Mouse (Mus musculus) midbrain, embryonic 13.5 days (tissue): Measurements from ENCODE around the gene Ypel2. TPM values are rescaled to one million over a fixed set of nuclear protein-coding genes. Genes with fewer than 3 reads are reported as not detected.
A peak's percentile ranks its signal among the peaks of the same experiment; 100 is the strongest.

Experiments used
- ATAC-seq: fragments of 200-750 bp; cut with Nextera tagmentation; 2 replicates; pipeline ENCODE4 v1.8.0; 2017; ENCODE audit warnings: mild to moderate bottlenecking, moderate TSS enrichment, moderate library complexity
- H3K27ac ChIP-seq: fragments of 300-500 bp; sonication (generic); 2 replicates; pipeline ENCODE4 v1.5.1; 2015; ENCODE audit warnings: inconsistent platforms, mild to moderate bottlenecking, moderate library complexity
- H3K27me3 ChIP-seq: fragments of 300-500 bp; sonication (generic); 2 replicates; pipeline ENCODE4 v1.6.1; 2015; ENCODE audit warnings: mild to moderate bottlenecking, inconsistent platforms
- H3K36me3 ChIP-seq: fragments of 300-500 bp; sonication (generic); 2 replicates; pipeline ENCODE4 v1.6.1; 2015; ENCODE audit warnings: mild to moderate bottlenecking, inconsistent platforms
- H3K4me1 ChIP-seq: fragments of 300-500 bp; sonication (generic); replicated peaks from 2 replicates; pipeline ENCODE4 v1.6.1; 2015; ENCODE audit warnings: inconsistent platforms
- H3K4me2 ChIP-seq: fragments of 300-500 bp; sonication (generic); replicated peaks from 2 replicates; pipeline ENCODE4 v1.6.1; 2015; ENCODE audit warnings: moderate library complexity, mild to moderate bottlenecking, inconsistent platforms
- H3K4me3 ChIP-seq: fragments of 300-500 bp; sonication (generic); replicated peaks from 2 replicates; pipeline ENCODE4 v1.5.1; 2015; ENCODE audit warnings: mild to moderate bottlenecking, inconsistent platforms
- H3K9ac ChIP-seq: fragments of 300-500 bp; sonication (generic); replicated peaks from 2 replicates; pipeline ENCODE4 v1.6.1; 2015; ENCODE audit warnings: mild to moderate bottlenecking, inconsistent platforms
- H3K9me3 ChIP-seq: fragments of 300-500 bp; sonication (generic); 2 replicates; pipeline ENCODE4 v1.6.1; 2016; ENCODE audit warnings: mild to moderate bottlenecking, inconsistent platforms
- WGBS: fragments of 180-500 bp; shearing (Covaris S2); methylation state at CpG from one replicate; pipeline ENCODE4 v1.1.7; 2015; 5-methylcytosine and 5-hydroxymethylcytosine counted together
- polyA plus RNA-seq: library from polyadenylated mRNA; unstranded; fragments of >200 nt; fragmentation: Nextera tagmentation; extraction: Ambion mirVana; gene quantifications from 2 replicates; pipeline ENCODE4 v1.2.1, GENCODE M21; 2015

The Ypel2 gene
- polyA plus RNA-seq, 1 experiment from 2014 or later: 8.5 TPM

GRCm38 (mm10) chr11:86992461-86992988 is 982 bp downstream of the Ypel2 start:
- H3K4me2 ChIP-seq: peak overlapping the region; percentile 95
- peak overlapping the region; percentile 95 for H3K4me3 ChIP-seq
- H3K27me3 ChIP-seq: no peaks in the 10 kb centered on the region
- H3K9me3 ChIP-seq: no peaks in the 10 kb centered on the region
- peak overlapping the region; percentile 88 for H3K9ac ChIP-seq
- H3K4me1 ChIP-seq: peaks cover 75% of the 10 kb centered on the region
- no peak for ATAC-seq
- 2% methylated on average over 13 of the region's 13 CpGs for WGBS
- H3K36me3 ChIP-seq: no peaks in the 10 kb centered on the region
- peak overlapping the region; percentile 94; the same call in 1 of the 2 replicates for H3K27ac ChIP-seq

GRCm38 (mm10) chr11:86991241-86991640 is 2.3 kb downstream of the Ypel2 start:
- peaks cover 83% of the 10 kb centered on the region for H3K4me1 ChIP-seq
- peak overlapping the region; percentile 95 for H3K4me3 ChIP-seq
- H3K27ac ChIP-seq: no peak overlapping the region
- H3K36me3 ChIP-seq: no peaks in the 10 kb centered on the region
- no peaks in the 10 kb centered on the region for H3K9me3 ChIP-seq
- peak overlapping the region; percentile 95 for H3K4me2 ChIP-seq
- WGBS: 89% methylated on average over 4 of the region's 4 CpGs
- H3K27me3 ChIP-seq: no peaks in the 10 kb centered on the region
- no peak for ATAC-seq
- no peak overlapping the region for H3K9ac ChIP-seq

- H3K27ac ChIP-seq: peak overlapping the region; percentile 84
- WGBS: 10% methylated on average over 3 of the region's 3 CpGs
- no peaks in the 10 kb centered on the region for H3K36me3 ChIP-seq
- 0 out of 2 replicates have a peak, but pooled peaks have one; percentile 5 for ATAC-seq
- H3K4me1 ChIP-seq: peaks cover 75% of the 10 kb centered on the region
- H3K27me3 ChIP-seq: no peaks in the 10 kb centered on the region
- peak overlapping the region; percentile 25 for H3K4me3 ChIP-seq
- H3K9me3 ChIP-seq: no peaks in the 10 kb centered on the region
- H3K4me2 ChIP-seq: peak overlapping the region; percentile 39
- peak overlapping the region; percentile 44; the same call in 1 of the 2 replicates for H3K9ac ChIP-seq
Observed at GRCm38 (mm10) chr11:86990309-86990708, 3.2 kb downstream of the Ypel2 start.

GRCm38 (mm10) chr11:86984990-86985389 is 8.5 kb downstream of the Ypel2 start:
- Histone ChIP-seq H3K4me2 (no peak overlapping the region), H3K9ac (no peak overlapping the region), H3K4me3 (no peak overlapping the region), H3K36me3 (no peaks in the 10 kb centered on the region), H3K27ac (no peak overlapping the region), H3K9me3 (no peaks in the 10 kb centered on the region), H3K27me3 (no peaks in the 10 kb centered on the region), H3K4me1 (peaks cover 51% of the 10 kb centered on the region)
- ATAC-seq: no peak
- 75% methylated on average over 3 of the region's 3 CpGs for WGBS

- 20% methylated on average over 6 of the region's 6 CpGs for WGBS
- ATAC-seq: peak; percentile 67
- peak overlapping the region; percentile 62 for H3K27ac ChIP-seq
- no peaks in the 10 kb centered on the region for H3K36me3 ChIP-seq
- no peak overlapping the region for H3K4me3 ChIP-seq
- no peaks in the 10 kb centered on the region for H3K9me3 ChIP-seq
- no peak overlapping the region for H3K9ac ChIP-seq
- peaks cover 32% of the 10 kb centered on the region for H3K4me1 ChIP-seq
- H3K4me2 ChIP-seq: no peak overlapping the region
- no peaks in the 10 kb centered on the region for H3K27me3 ChIP-seq
Observed at GRCm38 (mm10) chr11:86983056-86983455, 10.5 kb downstream of the Ypel2 start.

- H3K4me3 ChIP-seq: no peak overlapping the region
- WGBS: 79% methylated on average over 5 of the region's 5 CpGs
Observed at GRCm38 (mm10) chr11:86981229-86981791, 12.2 kb downstream of the Ypel2 start.

GRCm38 (mm10) chr11:86980526-86980925 is 13.0 kb downstream of the Ypel2 start:
- ATAC-seq: no peak
- H3K4me1 ChIP-seq: peaks cover 25% of the 10 kb centered on the region
- H3K9ac ChIP-seq: no peak overlapping the region
- no peaks in the 10 kb centered on the region for H3K27me3 ChIP-seq
- WGBS: 90% methylated on average over 6 of the region's 6 CpGs
- H3K9me3 ChIP-seq: no peaks in the 10 kb centered on the region
- H3K4me3 ChIP-seq: no peak overlapping the region
- H3K27ac ChIP-seq: no peak overlapping the region
- no peaks in the 10 kb centered on the region for H3K36me3 ChIP-seq
- H3K4me2 ChIP-seq: no peak overlapping the region

More at GRCm38 (mm10) chr11:86981229-86981791, 12.2 kb downstream of the Ypel2 start:
- peaks cover 19% of the 10 kb centered on the region for H3K4me1 ChIP-seq
- no peak overlapping the region for H3K27ac ChIP-seq
- no peak overlapping the region for H3K4me2 ChIP-seq
- no peaks in the 10 kb centered on the region for H3K9me3 ChIP-seq
- H3K36me3 ChIP-seq: no peaks in the 10 kb centered on the region
- no peak for ATAC-seq
- H3K9ac ChIP-seq: no peak overlapping the region
- H3K27me3 ChIP-seq: no peaks in the 10 kb centered on the region

- H3K36me3 ChIP-seq: no peaks in the 10 kb centered on the region
- H3K4me2 ChIP-seq: no peak overlapping the region
- H3K27ac ChIP-seq: no peak overlapping the region
- 95% methylated on average over 7 of the region's 7 CpGs for WGBS
- no peaks in the 10 kb centered on the region for H3K9me3 ChIP-seq
- no peak overlapping the region for H3K9ac ChIP-seq
- H3K4me3 ChIP-seq: no peak overlapping the region
- no peak for ATAC-seq
- no peaks in the 10 kb centered on the region for H3K27me3 ChIP-seq
- peaks cover 31% of the 10 kb centered on the region for H3K4me1 ChIP-seq
Observed at GRCm38 (mm10) chr11:86979799-86980198, 13.7 kb downstream of the Ypel2 start.

GRCm38 (mm10) chr11:86977242-86977641 is 16.3 kb downstream of the Ypel2 start:
- Histone ChIP-seq H3K27me3 (no peaks in the 10 kb centered on the region), H3K4me3 (no peak overlapping the region), H3K27ac (no peak overlapping the region), H3K4me2 (no peak overlapping the region), H3K4me1 (peaks cover 39% of the 10 kb centered on the region), H3K36me3 (no peaks in the 10 kb centered on the region), H3K9me3 (no peaks in the 10 kb centered on the region), H3K9ac (no peak overlapping the region)
- 93% methylated on average over 5 of the region's 5 CpGs for WGBS
- ATAC-seq: no peak

GRCm38 (mm10) chr11:86974401-86974800 is 19.1 kb downstream of the Ypel2 start:
- peaks cover 4% of the 10 kb centered on the region; the same call in 1 of the 2 replicates for H3K36me3 ChIP-seq
- no peak overlapping the region for H3K4me3 ChIP-seq
- H3K27ac ChIP-seq: no peak overlapping the region
- no peak for ATAC-seq
- no peak overlapping the region for H3K9ac ChIP-seq
- peaks cover 3% of the 10 kb centered on the region; the same call in 1 of the 2 replicates for H3K27me3 ChIP-seq
- H3K9me3 ChIP-seq: no peaks in the 10 kb centered on the region
- peaks cover 47% of the 10 kb centered on the region for H3K4me1 ChIP-seq
- no peak overlapping the region for H3K4me2 ChIP-seq
- 80% methylated on average over 3 of the region's 3 CpGs for WGBS

GRCm38 (mm10) chr11:86973255-86973654 is 20.3 kb downstream of the Ypel2 start:
- Histone ChIP-seq H3K4me3 (no peak overlapping the region), H3K9ac (0 out of 2 replicates have a peak overlapping the region, but pooled peaks have one; percentile 12), H3K4me1 (peaks cover 59% of the 10 kb centered on the region), H3K4me2 (no peak overlapping the region), H3K27ac (peak overlapping the region; percentile 70), H3K36me3 (peaks cover 4% of the 10 kb centered on the region; the same call in 1 of the 2 replicates), H3K27me3 (peaks cover 3% of the 10 kb centered on the region; the same call in 1 of the 2 replicates), H3K9me3 (no peaks in the 10 kb centered on the region)
- no peak for ATAC-seq
- WGBS: 73% methylated on average over 5 of the region's 5 CpGs

- 74% methylated on average over 7 of the region's 7 CpGs for WGBS
- no peak overlapping the region for H3K9ac ChIP-seq
- no peak overlapping the region for H3K4me3 ChIP-seq
- H3K27me3 ChIP-seq: peaks cover 3% of the 10 kb centered on the region; the same call in 1 of the 2 replicates
- no peak for ATAC-seq
- no peak overlapping the region for H3K4me2 ChIP-seq
- peaks cover 60% of the 10 kb centered on the region for H3K4me1 ChIP-seq
- peaks cover 4% of the 10 kb centered on the region; the same call in 1 of the 2 replicates for H3K36me3 ChIP-seq
- H3K27ac ChIP-seq: no peak overlapping the region
- H3K9me3 ChIP-seq: no peaks in the 10 kb centered on the region
Observed at GRCm38 (mm10) chr11:86971057-86971753, 22.3 kb downstream of the Ypel2 start.
